Mouse (Mus musculus): ENCODE measurements around the gene Rem2.

DNA sequence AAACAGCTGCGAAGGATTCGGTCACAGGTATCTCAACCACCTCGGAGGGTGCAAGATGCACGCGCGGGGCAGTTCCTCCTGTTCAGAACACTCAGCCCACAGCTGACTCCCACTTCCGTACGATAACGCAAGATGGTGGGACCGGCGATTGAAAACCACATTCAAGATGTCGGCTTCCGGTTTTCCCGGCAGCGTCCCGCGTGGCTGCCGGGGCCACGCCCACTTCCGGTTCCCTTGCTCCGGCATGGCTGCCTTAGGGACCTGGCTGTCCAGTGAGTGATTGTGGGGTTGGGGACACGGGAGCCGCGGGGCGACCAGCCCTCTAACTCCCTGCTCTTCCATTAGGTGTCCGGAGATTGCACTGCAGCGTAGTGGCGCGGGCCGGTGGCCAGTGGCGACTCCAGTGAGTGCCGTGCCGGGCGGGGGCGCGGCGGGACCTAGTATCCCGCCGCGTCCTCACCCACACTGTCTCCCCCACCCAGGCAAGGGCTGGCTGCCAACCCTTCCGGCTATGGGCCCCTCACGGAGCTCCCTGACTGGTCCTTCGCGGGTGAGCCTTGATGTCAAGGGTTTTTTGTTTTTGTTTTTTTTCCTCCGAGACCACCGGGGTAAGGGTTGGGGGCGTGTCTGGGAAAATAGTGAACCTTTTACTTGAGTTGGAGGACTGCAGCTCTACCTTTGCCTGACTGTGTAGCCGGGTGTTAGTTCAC lies 49.1 kb upstream of the Rem2 start, which contains the start of gene Mrpl52:
- no peak for TF ChIP-seq CTCF (IDR thresholded peaks at IDR 0.05 in 2 of 3, conservative IDR thresholded peaks at IDR 0.05 in 1 of 3; ENCODE audit: control insufficient read depth in 1 of 3, insufficient read depth in 1 of 3, low read depth in 2 of 3, low read length in 3 of 3, poor library complexity in 1 of 3, severe bottlenecking in 1 of 3)
- TF ChIP-seq TCF12 (IDR thresholded peaks at IDR 0.05; ENCODE audit: low read depth, low read length) = peak; percentile 82
- peak; percentile 98 for TF ChIP-seq SIN3A (IDR thresholded peaks at IDR 0.05; ENCODE audit: low read length)
- peak; percentile 82 for TF ChIP-seq GATA1 (IDR thresholded peaks at IDR 0.05; ENCODE audit: low read depth, low read length)
- peak; percentile 56; the same call in 1 of the 2 replicates for TF ChIP-seq KAT2A (conservative IDR thresholded peaks at IDR 0.05; ENCODE audit: low read depth, low read length)
- TF ChIP-seq E2F4 (IDR thresholded peaks at IDR 0.05; ENCODE audit: borderline replicate concordance, low read depth, low read length) = peak; percentile 48; the same call in 1 of the 2 replicates
- peak; percentile 7 to 85; a peak in 3 of 4 replicates for TF ChIP-seq EP300 (IDR thresholded peaks at IDR 0.05; ENCODE audit: low read depth in 1 of 2, low read length in 2 of 2)
- no peak for TF ChIP-seq MAFK (IDR thresholded peaks at IDR 0.05; ENCODE audit: borderline replicate concordance, low read depth, low read length)
- TF ChIP-seq JUND (IDR thresholded peaks at IDR 0.05; ENCODE audit: low read depth, low read length) = 0 out of 2 replicates have a peak, but pooled peaks have one; percentile 6
- no peak for TF ChIP-seq POLR2AphosphoS5 (IDR thresholded peaks at IDR 0.05; ENCODE audit: borderline replicate concordance, low read depth, low read length)
- TF ChIP-seq MAX (IDR thresholded peaks at IDR 0.05; ENCODE audit: low read length) = peak; percentile 94
- TF ChIP-seq POLR2AphosphoS2 (IDR thresholded peaks at IDR 0.05; ENCODE audit: low read length) = peak; percentile 29; the same call in 1 of the 2 replicates
- peak; percentile 86 to 92 for TF ChIP-seq POLR2A (IDR thresholded peaks at IDR 0.05; ENCODE audit: control insufficient read depth in 1 of 2, insufficient read depth in 1 of 2, low read depth in 1 of 2, low read length in 2 of 2, poor library complexity in 1 of 2)
- TF ChIP-seq UBTF (IDR thresholded peaks at IDR 0.05; ENCODE audit: borderline replicate concordance, insufficient read depth, low read depth, low read length) = no peak

Measured in MEL (cell line).